Mouse (Mus musculus) spleen, adult 12 weeks (tissue): ENCODE data around the gene Tacc2.
"Not testable (repeated sequence)": the region's sequence is repeated elsewhere in the genome, so short reads cannot be mapped to it uniquely, and the experiment has no call there.

Source experiments
- DNase-seq: peaks from one replicate; pipeline ENCODE4 v3.0.0; 2022; ENCODE audit warnings: low spot score

Gene Tacc2

DNA sequence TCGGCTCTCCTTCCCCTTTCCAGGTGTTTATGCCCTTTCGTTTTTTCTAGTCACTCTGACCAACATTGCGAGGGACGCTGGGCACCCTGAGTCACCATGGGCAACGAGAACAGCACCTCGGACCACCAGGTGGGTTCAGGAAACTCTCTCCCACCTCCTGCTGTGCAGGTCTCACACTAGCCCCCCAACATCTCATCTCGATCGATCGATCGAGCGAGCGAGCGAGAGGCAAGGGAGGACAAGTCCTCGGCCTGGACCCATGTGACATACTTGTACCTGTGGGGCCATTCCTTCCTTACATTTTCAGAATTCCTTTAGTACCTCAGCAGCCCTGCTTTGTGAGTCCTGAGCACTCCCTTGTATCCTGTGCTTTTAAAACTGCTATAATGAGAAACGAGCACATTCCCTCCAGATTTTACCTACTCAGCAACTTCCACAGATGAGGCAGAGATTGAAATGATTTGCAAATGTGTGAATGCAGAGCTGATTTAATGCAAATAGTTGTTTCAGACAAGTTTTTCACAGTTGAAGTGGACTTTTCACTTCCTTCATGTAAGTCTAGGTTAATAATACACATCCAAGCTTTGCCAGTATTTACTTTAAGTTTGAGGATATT, at the start of gene Tacc2:
Tacc2 (plus strand) TSS at position 51 of the 616 bp plus-strand sequence.
- DNase-seq, result no peak

DNA sequence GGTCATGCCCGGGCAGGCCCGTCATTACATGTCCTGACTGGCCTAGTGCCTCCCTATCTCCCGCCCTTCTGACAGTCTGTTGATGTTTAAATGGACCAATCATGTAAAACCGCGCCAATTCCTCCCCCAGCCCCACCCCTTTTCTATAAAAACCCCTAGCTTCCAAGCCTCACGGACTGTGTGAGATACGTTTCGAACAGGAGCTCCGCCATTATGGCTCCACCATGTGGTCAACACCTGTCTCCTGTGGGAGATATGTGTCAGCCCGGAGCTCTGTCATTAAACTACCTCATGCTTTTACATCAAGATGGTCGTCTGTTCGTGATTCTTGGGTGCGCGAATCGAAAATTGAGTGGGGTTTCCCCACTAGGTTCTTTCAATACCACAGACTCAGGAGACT, 46.1 kb upstream of the Tacc2 start:
- DNase-seq, result not testable (repeated sequence)

DNA sequence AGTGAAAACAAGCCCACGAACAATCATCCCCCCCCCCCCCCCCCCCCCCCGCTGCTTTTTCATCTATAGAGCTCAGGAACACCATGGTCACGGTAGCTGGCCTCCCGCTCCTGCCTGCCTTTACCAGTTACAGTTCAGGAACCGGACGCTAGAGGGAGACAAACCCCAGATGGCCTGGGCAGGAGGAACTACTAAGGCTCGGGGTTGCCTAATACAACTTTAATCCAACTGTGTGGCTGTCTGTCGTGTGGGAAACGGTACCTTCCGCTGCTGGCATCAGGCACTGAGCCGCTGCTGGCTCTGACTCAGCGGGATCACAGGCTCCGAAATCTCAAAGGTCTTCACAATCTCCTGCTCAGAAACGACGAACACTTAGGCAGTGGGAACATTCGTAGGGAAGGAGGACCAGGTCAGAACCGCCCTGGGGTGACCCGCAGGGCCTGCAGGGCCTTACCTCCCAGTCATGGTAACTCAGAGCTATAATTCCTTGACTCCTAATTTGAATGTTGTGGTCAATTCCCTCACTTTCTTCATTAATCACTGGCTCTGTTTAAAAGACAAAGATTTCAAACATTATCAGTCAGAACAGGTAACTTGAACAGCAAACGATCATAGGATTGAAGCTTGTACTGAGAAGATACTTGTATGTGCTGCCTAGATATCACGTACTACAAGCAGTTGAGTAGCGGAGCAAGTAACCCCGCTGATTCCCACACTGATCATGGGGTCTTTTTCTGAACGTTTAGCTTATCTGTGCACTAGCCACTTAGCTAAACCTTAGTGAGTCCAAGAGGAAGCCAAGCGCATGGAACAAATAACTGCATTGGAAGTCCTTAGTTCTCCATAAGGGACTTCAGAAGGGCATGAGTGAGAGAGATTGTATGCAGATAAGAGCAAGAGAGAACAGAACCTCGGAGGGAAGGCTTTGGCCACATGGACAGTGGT, 43.6 kb upstream of the Tacc2 start:
- DNase-seq, result peak; percentile 74

DNA sequence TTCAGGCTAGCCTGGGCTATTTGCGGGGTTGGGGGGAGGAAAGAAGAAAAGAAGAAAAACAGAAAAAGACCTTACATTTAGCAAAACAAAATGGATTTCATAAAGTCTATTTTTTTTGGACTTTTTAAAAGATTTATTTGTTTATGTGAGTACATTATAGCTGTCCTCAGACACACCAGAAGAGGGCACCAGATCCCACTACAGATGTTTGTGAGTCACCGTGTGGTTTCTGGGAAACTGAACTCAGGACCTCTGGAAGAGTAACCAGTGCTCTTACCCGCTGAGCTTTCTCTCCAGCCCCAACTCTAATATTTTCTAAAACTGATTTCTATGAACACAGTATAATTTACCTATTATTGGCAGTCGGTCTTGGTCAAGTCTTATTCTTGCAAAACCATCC, 42.1 kb upstream of the Tacc2 start:
- no peak for DNase-seq

DNA sequence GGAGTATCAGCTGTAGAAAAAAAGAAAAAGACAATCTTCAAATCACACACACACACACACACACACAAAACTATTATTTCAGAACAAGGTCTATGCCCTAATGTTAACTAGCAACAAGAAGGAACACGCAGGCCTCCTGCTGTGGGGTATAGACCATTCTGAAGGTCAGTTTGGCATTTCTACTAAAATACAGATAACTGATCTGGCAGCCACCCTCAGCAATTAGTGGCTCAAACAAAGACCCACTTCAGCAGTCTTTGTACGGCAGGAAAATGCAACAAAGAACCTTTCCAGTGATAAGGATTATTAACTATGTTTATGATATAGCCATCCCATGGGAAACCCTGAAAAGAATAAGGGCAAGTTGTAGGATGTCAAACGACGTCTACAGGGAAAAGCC, 40.2 kb upstream of the Tacc2 start:
- DNase-seq, result no peak

DNA sequence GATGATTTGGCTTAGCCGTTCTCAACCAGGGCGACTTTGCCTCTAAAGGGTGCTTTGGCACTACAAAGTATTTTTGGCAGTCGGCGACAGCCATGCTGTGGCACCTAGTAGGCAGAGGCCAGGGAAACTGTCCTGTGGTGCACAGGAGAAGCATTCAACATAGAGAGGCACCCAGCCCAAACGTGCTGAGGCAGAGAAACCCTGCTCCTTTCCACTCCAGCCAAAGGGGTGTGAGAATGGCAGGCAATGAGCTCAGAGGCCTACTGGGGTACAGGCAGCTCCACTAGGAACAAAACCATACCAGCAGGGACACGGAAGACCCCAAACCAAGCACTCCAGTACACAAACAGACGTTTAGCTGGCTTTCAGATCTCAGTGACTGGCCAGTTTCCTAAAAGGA, 37.1 kb upstream of the Tacc2 start:
- no peak for DNase-seq

DNA sequence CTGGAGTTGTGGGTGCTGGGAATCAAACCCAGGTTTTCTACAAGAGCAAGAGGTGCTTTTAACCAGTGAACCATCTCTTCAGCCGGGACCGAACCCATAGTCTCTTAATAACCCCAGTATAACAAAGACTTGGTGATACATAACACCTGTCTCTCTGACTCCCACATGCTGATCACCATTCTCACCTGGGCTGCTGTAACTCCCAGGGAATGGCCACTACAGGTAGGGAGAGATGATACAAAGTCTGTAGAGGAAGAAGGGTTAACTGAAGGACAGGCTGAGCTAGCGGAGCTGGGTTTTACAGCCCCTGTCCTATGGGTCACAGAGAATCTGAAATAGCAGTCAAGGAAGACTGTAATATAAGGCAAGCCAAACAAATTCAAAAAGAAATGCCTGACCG, 34.1 kb upstream of the Tacc2 start:
- DNase-seq, result no peak

DNA sequence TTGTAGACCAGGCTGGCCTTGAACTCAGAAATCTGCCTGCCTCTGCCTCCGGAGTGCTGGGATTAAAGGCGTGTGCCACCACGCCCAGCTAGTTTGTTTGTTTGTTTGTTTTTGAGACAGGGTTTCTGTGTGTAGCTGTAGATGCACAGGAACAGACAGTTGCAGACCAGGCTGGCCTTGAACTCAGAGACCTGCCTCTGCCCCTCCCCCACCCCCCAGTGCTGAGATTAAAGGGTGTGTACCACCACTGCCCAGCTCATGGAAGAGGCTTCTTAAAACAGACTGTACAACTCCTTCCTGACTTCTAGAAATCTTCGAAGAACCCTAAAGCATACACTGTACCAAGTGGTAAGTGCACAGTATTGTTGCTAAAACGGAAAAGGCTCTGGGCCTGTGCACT, 31.8 kb upstream of the Tacc2 start:
- no peak for DNase-seq

DNA sequence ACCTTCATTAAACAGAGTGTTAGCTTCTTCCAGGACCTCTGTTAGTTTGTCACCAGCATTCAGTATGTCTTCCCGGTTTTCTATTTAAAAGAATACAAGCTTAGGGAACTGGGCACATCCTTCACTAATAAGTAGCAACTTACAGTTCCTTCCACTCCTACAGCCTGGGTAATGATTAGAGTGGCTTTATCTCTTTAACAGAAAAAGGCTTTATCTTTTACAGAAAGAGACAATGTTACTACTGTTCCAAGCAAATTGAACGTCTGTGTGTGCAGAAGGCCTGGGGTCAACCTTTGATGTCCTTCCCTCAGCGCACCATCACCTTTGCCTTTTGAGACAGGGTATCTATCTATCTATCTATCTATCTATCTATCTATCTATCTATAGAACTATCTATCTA, 31.3 kb upstream of the Tacc2 start:
- DNase-seq, result no peak

DNA sequence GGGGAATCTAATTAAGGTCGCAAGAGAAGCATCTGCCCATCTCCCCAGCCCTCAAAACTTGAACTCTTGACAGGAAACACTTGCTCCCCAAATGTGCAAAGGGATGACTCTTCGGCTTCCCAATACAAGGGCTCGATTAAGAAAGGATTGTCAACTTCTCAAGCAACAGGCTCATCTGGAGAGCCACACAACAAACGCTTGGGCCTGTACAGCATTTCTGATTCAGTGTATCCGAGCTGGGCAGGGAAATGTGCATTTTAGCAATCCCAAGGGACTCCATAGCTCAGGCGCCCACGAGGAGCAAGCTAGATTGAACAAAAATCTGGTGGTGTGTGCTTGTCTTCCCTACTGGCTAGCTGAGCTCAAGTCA, 30.8 kb upstream of the Tacc2 start:
- DNase-seq, result no peak

DNA sequence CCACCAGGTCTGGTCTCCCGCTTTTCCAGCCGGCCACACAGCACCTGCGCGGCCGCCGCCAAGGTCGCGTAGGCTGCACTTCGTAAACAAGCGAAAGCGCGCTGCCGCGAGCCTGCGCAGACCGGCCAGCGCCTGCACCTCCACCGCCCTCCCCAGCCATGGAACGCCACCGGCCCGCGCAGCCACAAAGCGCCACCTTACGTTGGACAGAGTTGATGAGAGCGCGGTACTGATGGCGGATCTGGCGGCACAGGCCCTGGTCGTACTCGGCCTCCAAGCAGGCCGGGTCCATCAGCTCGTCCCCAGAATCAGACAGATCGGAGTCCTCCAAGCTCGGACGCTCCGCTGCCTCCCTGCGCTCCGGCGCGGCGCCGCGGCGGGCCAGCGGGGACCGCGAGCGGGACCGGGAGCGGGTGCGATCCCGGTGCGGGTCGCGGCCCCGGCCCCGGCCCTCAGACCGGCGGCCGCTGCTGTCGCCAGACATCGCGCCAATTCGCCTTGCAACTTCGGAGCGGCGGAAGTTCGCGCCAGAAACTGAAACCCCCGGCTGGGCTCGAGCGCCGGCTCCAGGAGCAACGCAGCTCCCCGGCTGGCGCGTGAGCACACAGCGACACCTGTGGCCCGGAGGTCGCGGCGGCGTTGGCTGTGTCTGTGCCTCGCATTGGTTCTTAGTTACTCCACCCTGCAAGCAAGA, 30.3 kb upstream of the Tacc2 start:
- peak; percentile 90 for DNase-seq

DNA sequence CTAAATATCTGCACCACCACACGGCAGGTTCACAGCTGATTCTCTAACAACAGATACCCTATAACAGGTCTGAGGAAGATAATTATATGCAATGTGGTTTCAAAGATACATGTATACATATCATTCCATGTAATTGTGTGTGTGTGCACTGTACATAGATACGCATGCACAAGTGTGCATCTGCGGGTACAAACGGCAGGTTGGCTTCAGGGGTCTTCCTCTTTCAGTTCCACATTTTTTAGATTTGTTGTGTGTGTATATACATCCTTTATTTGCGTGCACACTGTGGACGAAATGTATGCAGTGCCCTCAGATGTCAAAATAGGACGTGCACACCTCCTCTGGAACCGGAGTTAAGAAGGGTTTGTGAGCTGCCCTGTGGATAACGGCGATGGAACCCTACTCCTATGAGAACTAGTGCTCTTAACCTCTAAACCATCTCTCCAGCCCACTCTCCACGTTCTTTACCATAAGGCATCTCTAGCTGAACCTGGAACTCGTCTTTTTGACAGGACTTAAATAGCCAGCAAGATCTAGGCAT, 29.5 kb upstream of the Tacc2 start:
- DNase-seq, result no peak

DNA sequence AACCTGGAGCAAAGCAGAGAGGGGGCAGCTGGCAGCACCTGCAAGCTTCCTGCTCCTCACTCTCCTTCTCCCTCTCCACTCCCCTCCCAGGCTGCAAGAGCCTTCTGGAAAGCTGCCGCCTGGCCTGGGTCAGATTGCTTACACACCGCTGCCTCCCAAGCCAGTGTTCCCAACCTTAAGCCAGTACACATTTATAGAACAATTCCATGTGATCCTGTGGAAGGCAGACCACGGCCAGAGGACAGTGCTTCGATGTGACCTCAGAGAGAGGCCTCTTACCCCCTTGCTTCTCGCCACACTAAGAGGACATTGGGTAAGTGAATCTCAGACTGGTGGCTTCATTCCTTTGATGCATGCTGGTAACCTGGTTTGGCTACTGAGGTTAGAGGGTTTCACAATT, 24.5 kb upstream of the Tacc2 start:
- DNase-seq, result no peak

DNA sequence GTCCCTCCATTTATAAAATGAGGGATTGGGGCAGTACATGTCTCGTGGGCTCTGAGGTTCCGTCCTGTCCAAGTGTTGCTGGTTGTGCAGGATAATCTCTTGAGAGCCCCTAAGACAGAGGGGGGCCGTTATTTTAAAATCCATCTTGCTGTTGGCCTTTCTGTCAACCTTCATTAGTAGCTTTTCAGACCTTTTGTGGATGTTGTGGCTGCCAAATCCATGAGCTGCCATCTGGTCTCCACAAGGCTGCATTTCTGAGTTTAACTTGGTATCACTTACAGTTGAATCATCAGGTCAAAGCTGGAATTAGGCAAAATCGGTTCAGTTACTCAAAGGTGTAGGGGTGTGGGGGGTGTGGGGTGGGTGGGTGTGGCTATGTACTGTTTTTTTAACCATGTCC, 23.9 kb upstream of the Tacc2 start:
- no peak for DNase-seq

DNA sequence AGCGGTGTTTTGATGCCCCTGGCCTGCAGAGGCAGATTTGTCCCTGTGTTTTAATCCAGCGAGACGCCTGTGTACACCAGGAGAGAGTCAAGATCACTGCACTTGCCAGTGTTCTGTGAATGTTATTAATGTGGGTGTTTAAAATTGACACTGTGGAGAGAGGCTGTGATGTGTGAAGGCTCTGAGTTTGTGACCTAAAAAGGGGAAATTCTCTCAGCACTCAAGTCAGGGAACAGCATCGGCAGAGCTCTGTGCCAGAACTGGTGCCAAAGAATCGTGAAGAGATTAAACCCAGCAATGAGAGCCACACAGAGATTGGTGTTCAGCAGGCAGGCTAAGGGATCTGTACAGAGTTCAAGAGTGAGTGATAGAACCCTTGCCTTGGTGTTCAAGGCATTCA, 21.6 kb upstream of the Tacc2 start:
- DNase-seq, result no peak

DNA sequence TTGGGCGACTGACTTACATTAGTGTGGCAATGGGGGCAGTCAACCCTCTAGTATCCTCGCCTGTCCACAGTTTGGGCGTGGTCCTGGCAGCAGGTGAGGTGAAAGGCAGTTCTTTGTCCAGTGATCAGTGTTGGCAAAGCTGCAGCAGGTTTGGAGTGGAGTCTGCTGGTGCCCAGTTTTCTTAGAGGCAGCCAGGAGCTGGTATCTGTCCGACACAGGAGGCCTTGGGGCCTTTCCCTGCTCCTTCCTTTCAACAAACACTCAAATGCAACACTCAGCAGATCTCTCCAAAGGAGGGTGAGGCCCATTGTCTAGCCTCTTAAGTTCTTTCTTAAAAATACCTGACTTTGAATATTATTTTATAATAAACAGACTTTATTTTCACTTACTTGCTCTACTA, 18.6 kb upstream of the Tacc2 start:
- DNase-seq, result no peak

DNA sequence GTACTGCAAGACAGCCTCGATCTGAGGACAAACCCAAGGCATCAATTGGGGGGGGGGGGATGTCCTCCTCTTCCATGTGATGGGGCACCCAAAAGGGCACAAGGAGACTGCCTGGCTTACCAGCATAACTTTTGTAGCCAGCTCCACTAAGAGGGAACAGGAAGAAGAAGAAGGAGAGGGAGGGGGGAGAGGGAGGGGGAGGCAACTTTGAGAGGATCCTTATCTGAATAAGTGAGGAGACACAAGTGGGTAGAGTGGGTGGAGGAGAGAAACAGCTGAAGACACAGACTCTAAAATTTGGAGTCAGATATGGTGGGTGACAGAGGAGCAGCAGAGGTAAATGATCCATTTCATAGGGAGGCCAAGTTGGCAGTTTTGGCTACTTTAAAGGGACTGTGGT, 16.3 kb upstream of the Tacc2 start:
- no peak for DNase-seq

DNA sequence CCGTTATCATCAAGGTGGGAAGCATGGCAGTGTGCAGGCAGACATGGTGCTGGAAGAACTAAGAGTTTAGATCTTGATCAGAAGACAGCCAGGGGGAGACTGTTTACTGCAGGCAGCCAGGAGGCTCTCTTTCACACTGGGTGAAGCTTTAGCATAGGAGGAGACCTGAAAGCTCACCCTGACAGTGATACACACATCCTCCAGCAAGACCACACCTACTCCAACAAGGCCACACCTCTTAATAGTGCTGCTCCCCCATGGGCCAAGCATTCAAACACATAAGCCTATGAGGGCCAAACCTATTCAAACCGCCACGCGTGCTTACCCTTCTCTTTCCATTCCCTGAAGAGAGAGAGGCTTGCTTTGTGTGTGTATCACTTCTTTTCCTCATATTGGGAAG, 14.0 kb upstream of the Tacc2 start:
- DNase-seq, result no peak

DNA sequence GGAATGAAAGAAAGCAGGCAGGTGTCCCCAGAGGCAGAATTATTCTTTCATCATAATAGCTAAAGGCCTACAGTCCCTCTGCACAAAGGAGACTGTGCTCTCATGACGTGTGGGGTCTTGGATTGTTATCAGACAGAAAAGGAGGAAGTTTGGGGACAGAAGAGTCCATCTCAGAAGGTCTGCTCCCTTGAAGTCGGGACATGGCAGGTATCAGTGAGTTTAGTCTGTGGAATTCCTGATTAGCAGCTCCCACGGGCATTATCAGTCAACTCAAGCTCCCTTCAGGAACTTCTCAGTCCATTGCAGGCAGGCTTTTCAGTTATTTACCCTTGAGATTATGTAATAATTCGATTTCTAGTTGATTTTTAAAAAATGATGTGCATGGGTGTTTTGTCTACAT, 13.4 kb upstream of the Tacc2 start:
- no peak for DNase-seq

DNA sequence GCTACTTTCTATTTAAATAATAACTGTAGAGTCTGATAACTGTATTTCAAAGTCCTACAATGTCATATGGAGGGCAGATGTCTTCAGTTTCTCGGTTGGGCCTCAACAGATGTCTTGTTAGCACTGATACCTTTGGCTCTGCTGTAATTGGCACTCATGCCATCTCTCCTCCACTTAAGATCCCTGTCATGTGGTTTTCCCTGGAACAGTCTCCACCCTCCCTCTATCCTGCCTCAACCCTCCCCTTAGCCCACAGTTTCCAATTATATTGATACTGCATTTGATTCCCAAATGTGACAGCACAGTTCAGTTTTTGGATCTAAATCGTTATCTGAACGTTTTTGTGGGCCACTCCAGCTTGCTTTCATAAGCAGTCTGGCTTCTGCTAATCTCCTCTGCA, 12.6 kb upstream of the Tacc2 start:
- DNase-seq, result no peak

DNA sequence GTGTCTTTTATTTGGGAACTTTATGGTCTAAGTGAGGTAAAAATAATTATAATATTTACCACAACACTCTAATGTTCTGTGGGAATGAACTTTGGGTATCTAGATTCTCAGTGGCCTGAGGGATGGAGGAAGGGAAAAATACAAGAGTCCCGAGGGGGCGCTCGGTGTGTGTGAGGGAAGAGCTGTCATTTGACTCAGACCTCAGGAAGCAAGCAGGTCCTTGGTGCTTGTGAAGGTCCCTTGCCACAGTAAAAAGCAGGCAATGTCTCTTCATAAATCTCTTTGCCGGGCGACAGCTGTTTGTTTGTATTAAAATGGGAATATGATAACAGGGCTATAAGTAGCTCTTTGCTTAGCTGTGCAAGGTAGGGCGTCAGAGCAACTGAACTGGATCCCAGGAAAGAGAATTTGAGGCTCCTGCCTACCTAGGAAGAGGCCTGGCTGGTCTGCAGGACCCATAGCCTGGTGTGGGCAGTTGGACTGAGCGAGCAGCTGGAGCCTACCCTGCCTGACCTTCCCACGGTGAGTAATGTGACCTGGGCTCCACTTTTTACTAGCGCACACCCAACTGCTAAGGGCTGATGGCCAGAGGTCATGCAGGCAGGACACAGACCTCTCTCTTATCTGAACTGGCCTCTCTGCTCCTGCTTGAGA, 8.3 kb upstream of the Tacc2 start:
- no peak for DNase-seq

DNA sequence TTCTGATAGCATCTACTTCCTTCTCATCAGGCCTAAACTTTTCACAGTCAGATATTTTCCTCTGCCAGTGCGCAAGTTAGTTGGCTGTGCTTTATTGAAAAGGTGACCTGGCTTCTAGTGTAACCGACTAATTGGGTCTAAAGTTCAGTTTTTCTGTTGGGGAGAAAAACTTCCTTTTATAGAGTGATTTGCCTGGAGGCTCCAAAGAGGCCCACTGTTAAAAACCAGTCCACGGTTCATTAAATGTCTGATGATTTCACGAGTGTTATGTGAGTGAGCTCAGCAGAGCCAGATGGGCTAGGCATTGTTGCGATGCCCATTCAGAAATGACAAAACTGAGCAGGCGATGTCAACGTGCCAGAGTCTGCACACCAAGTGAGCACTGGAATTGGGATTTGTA, 6.8 kb upstream of the Tacc2 start:
- DNase-seq, result no peak
